Mouse (Mus musculus) lung, postnatal 25 days (tissue): ENCODE results near the gene Grk4.

Experiments
- DNase-seq: peaks from one replicate; pipeline ENCODE4 v3.0.0; 2022; ENCODE audit warnings: low spot score

The Grk4 gene

GRCm38 (mm10) chr5:34659686-34660590 is at the start of gene Grk4, which contains the start of gene Nop14:
Gene Grk4, plus strand, starts transcription at chr5:34660379.
Gene Nop14, minus strand, starts transcription at chr5:34660148.
- DNase-seq = peak; percentile 100

- DNase-seq = no peak
Measured at GRCm38 (mm10) chr5:34632996-34633395, 27.2 kb upstream of the Grk4 start.

GRCm38 (mm10) chr5:34633641-34634040 is 26.5 kb upstream of the Grk4 start:
- DNase-seq = peak; percentile 53

- no peak for DNase-seq
Measured at GRCm38 (mm10) chr5:34634746-34635400, 25.3 kb upstream of the Grk4 start.

GRCm38 (mm10) chr5:34635665-34636192 is 24.4 kb upstream of the Grk4 start:
- DNase-seq = no peak

- DNase-seq = peak; percentile 79
Measured at GRCm38 (mm10) chr5:34636481-34637287, 23.5 kb upstream of the Grk4 start, which contains the start of gene Mfsd10. Gene Mfsd10, minus strand, starts transcription at chr5:34637212.

GRCm38 (mm10) chr5:34637591-34638156 is 22.5 kb upstream of the Grk4 start:
- no peak for DNase-seq

GRCm38 (mm10) chr5:34641991-34642390 is 18.2 kb upstream of the Grk4 start:
- DNase-seq = no peak

- DNase-seq = peak; percentile 62
Measured at GRCm38 (mm10) chr5:34642932-34643331, 17.2 kb upstream of the Grk4 start.

GRCm38 (mm10) chr5:34647581-34647980 is 12.6 kb upstream of the Grk4 start:
- peak; percentile 65 for DNase-seq

- DNase-seq = no peak
Measured at GRCm38 (mm10) chr5:34652961-34653360, 7.2 kb upstream of the Grk4 start.

- no peak for DNase-seq
Measured at GRCm38 (mm10) chr5:34654881-34655280, 5.3 kb upstream of the Grk4 start.

- DNase-seq = no peak
Measured at GRCm38 (mm10) chr5:34657556-34657955, 2.6 kb upstream of the Grk4 start.

- no peak for DNase-seq
Measured at GRCm38 (mm10) chr5:34660591-34661130, 482 bp downstream of the Grk4 start.

GRCm38 (mm10) chr5:34661909-34662308 is 1.7 kb downstream of the Grk4 start:
- DNase-seq = no peak

- DNase-seq = no peak
Measured at GRCm38 (mm10) chr5:34663231-34663630, 3.1 kb downstream of the Grk4 start.

GRCm38 (mm10) chr5:34669493-34669892 is 9.3 kb downstream of the Grk4 start:
- no peak for DNase-seq

GRCm38 (mm10) chr5:34670280-34670679 is 10.1 kb downstream of the Grk4 start:
- DNase-seq = no peak

GRCm38 (mm10) chr5:34689868-34690267 is 29.7 kb downstream of the Grk4 start:
- no peak for DNase-seq

- no peak for DNase-seq
Measured at GRCm38 (mm10) chr5:34692782-34693181, 32.6 kb downstream of the Grk4 start.

- DNase-seq = peak; percentile 1
Measured at GRCm38 (mm10) chr5:34695521-34695920, 35.3 kb downstream of the Grk4 start.
